Mouse (Mus musculus): Measurements from ENCODE around the gene Tmem120a.

DNA sequence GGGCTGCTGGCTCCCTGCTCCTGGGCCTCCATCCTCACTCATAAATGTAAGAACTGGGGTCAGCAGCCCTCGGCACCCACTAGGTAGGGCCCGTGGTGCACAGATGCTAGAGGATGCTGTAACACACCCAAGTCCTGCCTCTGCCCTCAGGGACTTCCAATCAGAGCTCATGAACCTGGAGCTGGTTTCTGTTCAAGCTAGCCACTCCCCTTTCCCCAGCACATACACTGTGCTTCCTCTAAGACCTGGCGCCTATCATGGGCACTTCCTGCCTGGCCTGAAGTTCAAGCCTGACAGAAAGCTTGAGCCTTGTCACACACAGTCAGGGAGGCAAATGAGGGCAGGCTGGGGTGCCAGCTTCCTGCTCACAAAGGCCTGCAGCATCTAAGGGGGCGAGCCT, 11.2 kb downstream of the Tmem120a start:
- TF ChIP-seq POLR2A (IDR thresholded peaks at IDR 0.05; ENCODE audit: control insufficient read depth, low read depth, low read length) (no peak), CTCF (IDR thresholded peaks at IDR 0.05; ENCODE audit: control insufficient read depth, insufficient read depth, insufficient replicate concordance, low read depth, low read length) (no peak)

Measured in testis, adult 2 months (tissue).